Mouse (Mus musculus) heart, embryonic 12.5 days (tissue): Measurements from ENCODE around the gene Mcoln2. TPM values are rescaled to one million over a fixed set of nuclear protein-coding genes. Genes with fewer than 3 reads are reported as not detected.
"Not testable (repeated sequence)": the region's sequence is repeated elsewhere in the genome, so short reads cannot be mapped to it uniquely, and the experiment has no call there.

Experiments
- ATAC-seq: fragments of 200-750 bp; cut with Nextera tagmentation; 2 replicates; pipeline ENCODE4 v1.8.0; 2017; ENCODE audit warnings: moderate TSS enrichment, moderate library complexity; ENCODE audit not compliant: insufficient number of reproducible peaks, low FRiP score
- H3K27ac ChIP-seq: fragments of 300-500 bp; sonication (generic); 2 replicates; pipeline ENCODE4 v1.5.1; 2016; ENCODE audit warnings: mild to moderate bottlenecking, moderate library complexity; ENCODE audit not compliant: poor library complexity, severe bottlenecking
- H3K27me3 ChIP-seq: fragments of 300-500 bp; sonication (generic); replicated peaks from 2 replicates; pipeline ENCODE4 v1.6.1; 2016; ENCODE audit warnings: mild to moderate bottlenecking, moderate library complexity
- H3K36me3 ChIP-seq: fragments of 300-500 bp; sonication (generic); 2 replicates; pipeline ENCODE4 v1.6.1; 2016; ENCODE audit warnings: mild to moderate bottlenecking, moderate library complexity
- H3K4me1 ChIP-seq: fragments of 300-500 bp; sonication (generic); replicated peaks from 2 replicates; pipeline ENCODE4 v1.6.1; 2016; ENCODE audit warnings: mild to moderate bottlenecking
- H3K4me2 ChIP-seq: fragments of 300-500 bp; sonication (generic); 2 replicates; pipeline ENCODE4 v1.6.1; 2016; ENCODE audit warnings: mild to moderate bottlenecking, moderate library complexity
- H3K4me3 ChIP-seq: fragments of 300-500 bp; sonication (generic); 2 replicates; pipeline ENCODE4 v1.5.1; 2016; ENCODE audit warnings: mild to moderate bottlenecking
- H3K9ac ChIP-seq: fragments of 300-500 bp; sonication (generic); 2 replicates; pipeline ENCODE4 v1.6.1; 2016; ENCODE audit warnings: mild to moderate bottlenecking, moderate library complexity
- H3K9me3 ChIP-seq: fragments of 300-500 bp; sonication (generic); replicated peaks from 2 replicates; pipeline ENCODE4 v1.6.1; 2016; ENCODE audit warnings: mild to moderate bottlenecking, moderate library complexity
- WGBS: fragments of 180-500 bp; shearing (Covaris S2); methylation state at CpG from one replicate; pipeline ENCODE4 v1.1.7; 2016; 5-methylcytosine and 5-hydroxymethylcytosine counted together
- polyA plus RNA-seq: library from polyadenylated mRNA; unstranded; fragments of >200 nt; fragmentation: Nextera tagmentation; extraction: Ambion mirVana; gene quantifications from 2 replicates; pipeline ENCODE4 v1.2.1, GENCODE M21; 2016

Mcoln2 gene
- polyA plus RNA-seq, 1 experiment from 2014 or later = 0.57 TPM

DNA sequence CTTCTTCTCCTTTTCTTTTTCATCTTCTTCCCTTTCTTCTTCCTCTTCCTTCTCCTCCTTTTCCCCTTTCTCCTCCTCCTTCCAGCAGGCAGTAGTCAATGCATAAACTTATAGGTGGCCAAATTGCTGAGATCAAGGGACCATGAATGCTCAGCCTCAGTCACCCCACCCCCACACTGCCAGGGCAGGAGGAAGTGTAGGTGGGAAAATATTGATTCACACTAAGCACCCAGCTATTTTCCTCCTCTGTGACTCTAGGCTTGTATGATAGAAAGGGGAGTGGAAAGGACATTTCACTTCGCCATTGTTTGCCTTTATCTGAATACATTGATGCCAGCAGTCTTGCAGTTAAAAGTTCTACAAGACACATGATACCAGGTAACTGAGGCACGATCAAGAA lies 57.8 kb downstream of the Mcoln2 start:
- ATAC-seq = no peak
- H3K27me3 ChIP-seq = no peaks in the 10 kb centered on the region
- H3K9ac ChIP-seq = no peak overlapping the region
- peaks cover 42% of the 10 kb centered on the region for H3K4me1 ChIP-seq
- no peak overlapping the region for H3K4me2 ChIP-seq
- H3K36me3 ChIP-seq = no peaks in the 10 kb centered on the region
- 62% methylated on average over 2 of the region's 2 CpGs for WGBS
- no peaks in the 10 kb centered on the region for H3K9me3 ChIP-seq
- no peak overlapping the region for H3K4me3 ChIP-seq
- H3K27ac ChIP-seq = no peak overlapping the region

DNA sequence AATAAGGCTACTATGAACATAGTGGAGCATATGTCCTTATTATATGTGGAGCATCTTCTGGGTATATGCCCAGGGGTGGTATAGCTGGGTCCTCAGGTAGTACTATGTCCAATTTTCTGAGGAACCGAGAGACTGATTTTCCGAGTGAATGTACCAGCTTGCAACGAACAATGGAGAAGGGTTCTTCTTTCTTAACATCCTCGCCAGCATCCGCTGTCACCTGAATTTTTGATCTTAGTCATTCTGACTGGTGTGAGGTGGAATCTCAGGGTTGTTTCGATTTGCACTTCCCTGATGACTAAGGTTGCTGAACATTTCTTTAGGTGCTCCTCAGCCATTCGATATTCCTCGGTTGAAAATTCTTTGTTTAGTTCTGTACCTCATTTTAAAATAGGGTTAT lies 60.1 kb downstream of the Mcoln2 start:
- ATAC-seq, H3K27me3 ChIP-seq, H3K9ac ChIP-seq, H3K4me2 ChIP-seq, H3K9me3 ChIP-seq, H3K4me3 ChIP-seq, H3K36me3 ChIP-seq, H3K27ac ChIP-seq: not testable (repeated sequence)
- H3K4me1 ChIP-seq = peaks cover 26% of the 10 kb centered on the region
- 87% methylated on average over 8 of the region's 8 CpGs for WGBS

DNA sequence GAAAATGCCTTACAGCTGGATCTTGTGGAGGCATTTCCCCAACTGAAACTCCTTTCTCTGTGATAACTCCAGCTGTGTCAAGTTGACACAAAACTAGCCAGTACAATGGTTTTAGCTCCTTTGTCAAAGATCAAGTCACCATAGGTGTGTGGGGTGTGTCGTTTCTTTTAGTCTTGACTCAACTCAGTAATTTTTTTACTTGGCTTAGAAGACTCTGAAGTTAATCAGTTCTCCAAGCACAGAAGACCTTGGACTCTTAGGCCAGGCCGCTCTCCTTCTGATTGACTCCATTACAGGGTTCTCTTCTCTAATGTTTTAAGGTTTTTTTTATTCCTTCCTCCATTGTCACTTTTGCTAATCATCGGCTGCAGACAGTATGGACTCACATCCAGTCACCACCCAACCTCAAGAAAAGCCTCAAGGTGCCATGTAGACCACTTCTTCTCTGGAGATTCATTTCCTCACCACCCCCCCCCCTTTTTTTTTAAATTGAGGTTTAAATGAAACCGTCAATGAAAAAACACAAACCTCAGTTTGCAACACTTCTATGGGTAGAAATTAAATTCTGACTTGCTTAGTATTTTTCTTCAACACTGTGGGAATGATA lies 61.6 kb downstream of the Mcoln2 start:
- no peak overlapping the region for H3K4me2 ChIP-seq
- no peak overlapping the region for H3K27ac ChIP-seq
- no peaks in the 10 kb centered on the region for H3K9me3 ChIP-seq
- no peak for ATAC-seq
- no peak overlapping the region for H3K4me3 ChIP-seq
- peaks cover 21% of the 10 kb centered on the region for H3K4me1 ChIP-seq
- 91% methylated on average over 4 of the region's 4 CpGs for WGBS
- no peaks in the 10 kb centered on the region for H3K27me3 ChIP-seq
- H3K9ac ChIP-seq = no peak overlapping the region
- H3K36me3 ChIP-seq = no peaks in the 10 kb centered on the region

DNA sequence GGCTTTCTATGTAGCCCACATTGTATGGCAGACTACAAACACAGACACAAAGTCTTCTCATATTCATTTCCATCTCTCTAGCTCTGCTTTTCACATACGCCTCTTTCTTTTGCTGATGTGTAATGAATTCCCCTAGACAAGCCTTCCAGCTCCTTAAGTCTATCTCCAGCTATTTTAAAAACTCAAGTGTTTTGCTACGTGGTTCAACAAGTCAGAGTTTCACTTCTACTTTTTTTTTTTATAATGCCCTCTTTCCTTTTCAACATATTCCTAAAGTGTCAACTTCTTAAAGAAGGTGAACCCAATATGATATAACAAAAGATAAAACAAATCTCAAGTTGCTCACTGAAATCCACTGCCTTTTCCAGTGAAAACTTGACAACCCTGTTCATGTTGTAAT lies 62.3 kb downstream of the Mcoln2 start:
- peaks cover 21% of the 10 kb centered on the region for H3K4me1 ChIP-seq
- no peaks in the 10 kb centered on the region for H3K9me3 ChIP-seq
- H3K4me3 ChIP-seq = no peak overlapping the region
- no peak overlapping the region for H3K9ac ChIP-seq
- H3K27ac ChIP-seq = no peak overlapping the region
- no peak for ATAC-seq
- no peak overlapping the region for H3K4me2 ChIP-seq
- 56% methylated on average over 2 of the region's 2 CpGs for WGBS
- H3K36me3 ChIP-seq = no peaks in the 10 kb centered on the region
- H3K27me3 ChIP-seq = no peaks in the 10 kb centered on the region

DNA sequence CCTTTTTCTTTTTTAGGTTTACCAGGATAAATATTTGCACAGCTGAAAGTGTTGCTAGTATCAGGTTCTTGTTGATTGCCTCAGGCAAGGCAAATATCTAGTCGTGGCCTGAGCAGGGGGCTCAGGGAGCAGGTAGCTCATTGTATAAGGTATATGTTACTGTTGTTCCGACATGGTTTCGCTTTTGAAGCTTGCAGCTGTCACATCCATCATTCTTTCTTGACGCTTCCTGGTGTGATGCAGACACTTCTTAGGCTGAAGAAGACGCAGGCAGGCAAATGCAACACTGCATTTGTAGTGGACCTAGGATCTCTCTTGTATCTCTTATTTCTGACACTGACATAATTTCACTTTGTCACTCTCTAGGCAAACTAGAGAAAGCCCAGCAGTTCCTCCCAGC lies 63.7 kb downstream of the Mcoln2 start:
- Histone ChIP-seq H3K9me3 (no peaks in the 10 kb centered on the region), H3K27ac (no peak overlapping the region), H3K4me3 (no peak overlapping the region), H3K36me3 (no peaks in the 10 kb centered on the region), H3K27me3 (no peaks in the 10 kb centered on the region), H3K9ac (no peak overlapping the region), H3K4me1 (peaks cover 14% of the 10 kb centered on the region), H3K4me2 (no peak overlapping the region)
- no peak for ATAC-seq
- WGBS = 55% methylated on average over 5 of the region's 5 CpGs

DNA sequence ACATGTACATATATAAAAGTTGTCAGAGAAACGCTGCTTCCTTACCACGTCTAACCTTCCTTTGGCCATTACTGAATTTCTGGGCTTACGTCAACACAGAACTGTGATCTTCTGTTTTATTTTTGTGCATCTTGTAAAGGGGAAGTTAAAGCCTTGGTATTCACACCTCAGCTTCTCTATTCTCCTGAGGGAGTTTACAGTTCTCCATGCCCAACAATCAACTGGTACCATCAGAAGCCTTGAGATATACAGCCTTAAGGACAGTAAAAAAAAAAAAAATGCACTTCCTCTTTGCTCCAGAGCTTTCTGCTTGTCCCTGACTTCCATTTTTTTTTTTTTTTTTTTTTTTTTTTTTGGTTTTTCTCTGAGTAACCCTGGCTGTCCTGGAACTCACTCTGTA lies 66.9 kb downstream of the Mcoln2 start:
- Histone ChIP-seq H3K27ac (no peak overlapping the region), H3K27me3 (no peaks in the 10 kb centered on the region), H3K9ac (no peak overlapping the region), H3K4me1 (peaks cover 14% of the 10 kb centered on the region), H3K4me3 (no peak overlapping the region), H3K9me3 (no peaks in the 10 kb centered on the region), H3K4me2 (no peak overlapping the region), H3K36me3 (no peaks in the 10 kb centered on the region)
- no peak for ATAC-seq
- 85% methylated on average over 3 of the region's 3 CpGs for WGBS

DNA sequence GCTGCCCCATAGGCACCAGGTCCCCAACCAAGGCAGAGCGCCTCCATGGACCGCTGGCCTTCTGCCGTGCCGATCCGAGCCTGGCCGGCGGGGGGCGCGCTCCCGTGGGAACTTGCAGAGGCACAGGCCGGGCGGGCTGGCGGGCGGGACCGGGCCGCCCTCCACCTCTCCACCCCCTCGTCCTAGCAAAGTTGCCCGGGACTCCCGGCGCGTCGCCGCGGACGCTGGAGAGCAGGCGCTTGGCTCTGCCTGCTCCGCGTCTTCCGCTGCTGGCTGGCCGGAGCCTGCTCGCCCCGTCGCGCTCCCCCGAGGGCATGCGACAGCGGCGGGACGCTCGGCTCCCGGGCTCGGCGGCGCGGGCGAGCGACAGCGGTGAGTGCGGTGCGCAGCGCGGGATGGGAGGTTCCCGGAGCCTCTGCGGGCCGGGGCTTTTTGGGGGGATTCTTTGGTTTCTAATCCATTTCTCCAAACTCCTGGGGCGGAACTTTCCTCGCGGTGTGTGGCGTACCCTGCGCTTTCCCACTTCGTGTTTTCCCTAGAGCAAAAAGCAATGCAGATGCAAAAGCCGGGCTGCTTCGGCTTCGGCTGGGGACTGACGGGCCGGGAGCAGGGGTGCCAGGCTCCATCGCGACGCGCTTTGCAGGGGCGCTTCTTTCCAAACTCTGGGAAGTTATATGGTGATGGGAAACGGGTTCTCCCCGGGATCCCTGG lies 71.3 kb downstream of the Mcoln2 start, which contains the start of gene Lpar3:
TSS of gene Lpar3 (plus strand) at position 188 of the 711 bp plus-strand sequence.
- ATAC-seq = peak; percentile 86
- no peaks in the 10 kb centered on the region for H3K9me3 ChIP-seq
- H3K27ac ChIP-seq = peak within 1 kb of the TSS; percentile 78
- WGBS = under 1% methylated on average over 73 of the region's 73 CpGs
- H3K4me2 ChIP-seq = peak within 1 kb of the TSS; percentile 74
- H3K36me3 ChIP-seq = no peaks in the 10 kb centered on the region
- H3K4me1 ChIP-seq = peaks cover 27% of the 10 kb centered on the region
- peak within 1 kb of the TSS; percentile 75 for H3K4me3 ChIP-seq
- peak within 1 kb of the TSS; percentile 92 for H3K9ac ChIP-seq
- no peaks in the 10 kb centered on the region for H3K27me3 ChIP-seq

DNA sequence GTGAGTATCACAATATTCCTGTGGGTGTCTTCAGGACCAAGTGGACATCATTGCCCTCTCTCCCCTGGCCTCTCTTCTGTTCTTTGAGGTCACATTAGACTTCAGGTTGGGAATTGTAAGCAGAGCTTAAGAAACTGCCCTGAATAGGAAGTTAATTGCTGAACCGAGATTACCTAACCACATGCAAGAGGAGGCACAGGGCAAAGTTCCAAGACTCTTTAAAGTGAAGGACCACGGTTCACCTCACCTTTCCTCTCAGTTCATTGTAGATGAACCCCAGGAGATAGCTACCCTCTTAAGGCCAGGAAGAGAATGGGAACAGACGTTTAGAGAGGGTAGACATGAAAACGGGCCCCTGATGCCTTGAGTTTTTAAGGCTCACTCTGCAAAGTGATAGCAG lies 74.6 kb downstream of the Mcoln2 start:
- no peak for ATAC-seq
- H3K4me3 ChIP-seq = no peak overlapping the region
- 60% methylated on average over 4 of the region's 4 CpGs for WGBS
- H3K9me3 ChIP-seq = no peaks in the 10 kb centered on the region
- no peak overlapping the region for H3K4me2 ChIP-seq
- H3K4me1 ChIP-seq = peaks cover 43% of the 10 kb centered on the region
- no peaks in the 10 kb centered on the region for H3K27me3 ChIP-seq
- H3K9ac ChIP-seq = no peak overlapping the region
- no peak overlapping the region for H3K27ac ChIP-seq
- H3K36me3 ChIP-seq = peaks cover 3% of the 10 kb centered on the region; the same call in 1 of the 2 replicates

DNA sequence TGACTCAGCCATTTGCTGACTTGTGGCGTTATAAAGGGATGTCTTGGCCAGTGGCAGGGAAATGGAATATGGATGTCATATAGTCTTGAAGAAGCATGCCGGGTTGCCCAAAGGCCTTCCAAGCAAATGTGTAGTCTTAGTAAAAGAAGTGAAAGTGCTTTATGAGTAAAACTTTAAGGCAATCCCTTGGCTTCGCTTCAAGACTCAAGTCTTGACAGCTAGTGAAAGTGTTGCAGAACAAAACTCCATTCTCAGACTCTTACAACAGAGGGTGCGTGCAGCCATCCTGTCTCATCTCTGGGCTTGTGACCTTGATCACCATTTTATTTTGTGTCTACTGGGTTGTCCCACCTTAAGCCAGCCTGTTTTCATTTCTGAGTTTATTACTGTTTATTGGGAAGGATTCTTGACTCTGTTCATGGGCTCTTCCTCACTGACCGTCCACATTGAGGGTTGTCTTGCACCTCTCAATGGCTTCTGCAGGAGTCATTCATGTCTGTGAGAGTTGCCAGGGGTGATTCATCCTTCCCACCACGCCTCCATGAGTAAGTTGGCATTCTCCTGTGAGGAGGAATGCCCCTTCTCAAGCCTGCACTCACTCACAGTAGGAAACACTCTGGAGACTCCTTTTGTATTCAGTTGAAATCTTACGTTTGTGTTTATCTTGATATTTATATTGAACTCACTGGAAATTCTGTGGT lies 75.6 kb downstream of the Mcoln2 start:
- H3K36me3 ChIP-seq = peaks cover 3% of the 10 kb centered on the region; the same call in 1 of the 2 replicates
- peak overlapping the region; percentile 1; the same call in 1 of the 2 replicates for H3K27ac ChIP-seq
- 0 out of 2 replicates have a peak overlapping the region, but pooled peaks have one; percentile 9 for H3K4me2 ChIP-seq
- no peak overlapping the region for H3K9ac ChIP-seq
- H3K9me3 ChIP-seq = no peaks in the 10 kb centered on the region
- H3K4me1 ChIP-seq = peaks cover 52% of the 10 kb centered on the region
- WGBS = 73% methylated on average over 7 of the region's 7 CpGs
- ATAC-seq = no peak
- no peak overlapping the region for H3K4me3 ChIP-seq
- H3K27me3 ChIP-seq = no peaks in the 10 kb centered on the region

DNA sequence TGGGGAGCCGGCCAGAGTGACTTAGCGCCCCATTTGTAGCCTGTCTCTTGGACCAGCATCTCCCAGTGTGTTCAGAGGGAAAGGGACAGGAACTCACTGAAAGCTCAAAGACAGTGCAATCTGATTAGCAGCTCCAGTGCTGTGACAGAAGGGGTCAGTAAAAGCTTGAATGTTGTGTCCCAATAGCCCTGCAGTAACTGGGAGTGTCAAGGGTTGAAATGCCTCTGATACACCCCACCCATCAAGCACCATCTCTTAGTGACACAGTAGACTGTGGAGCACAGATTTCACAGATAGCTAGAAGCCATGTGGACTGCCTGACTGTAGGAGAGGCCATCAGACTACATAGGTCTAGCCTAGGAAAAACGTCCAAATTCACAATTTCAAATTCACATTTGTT lies 77.8 kb downstream of the Mcoln2 start:
- Histone ChIP-seq H3K9ac (no peak overlapping the region), H3K27me3 (no peaks in the 10 kb centered on the region), H3K4me2 (no peak overlapping the region), H3K4me3 (no peak overlapping the region), H3K4me1 (peaks cover 74% of the 10 kb centered on the region), H3K27ac (no peak overlapping the region), H3K36me3 (peaks cover 8% of the 10 kb centered on the region; the same call in 1 of the 2 replicates), H3K9me3 (no peaks in the 10 kb centered on the region)
- no peak for ATAC-seq
- 32% methylated on average over 3 of the region's 3 CpGs for WGBS

DNA sequence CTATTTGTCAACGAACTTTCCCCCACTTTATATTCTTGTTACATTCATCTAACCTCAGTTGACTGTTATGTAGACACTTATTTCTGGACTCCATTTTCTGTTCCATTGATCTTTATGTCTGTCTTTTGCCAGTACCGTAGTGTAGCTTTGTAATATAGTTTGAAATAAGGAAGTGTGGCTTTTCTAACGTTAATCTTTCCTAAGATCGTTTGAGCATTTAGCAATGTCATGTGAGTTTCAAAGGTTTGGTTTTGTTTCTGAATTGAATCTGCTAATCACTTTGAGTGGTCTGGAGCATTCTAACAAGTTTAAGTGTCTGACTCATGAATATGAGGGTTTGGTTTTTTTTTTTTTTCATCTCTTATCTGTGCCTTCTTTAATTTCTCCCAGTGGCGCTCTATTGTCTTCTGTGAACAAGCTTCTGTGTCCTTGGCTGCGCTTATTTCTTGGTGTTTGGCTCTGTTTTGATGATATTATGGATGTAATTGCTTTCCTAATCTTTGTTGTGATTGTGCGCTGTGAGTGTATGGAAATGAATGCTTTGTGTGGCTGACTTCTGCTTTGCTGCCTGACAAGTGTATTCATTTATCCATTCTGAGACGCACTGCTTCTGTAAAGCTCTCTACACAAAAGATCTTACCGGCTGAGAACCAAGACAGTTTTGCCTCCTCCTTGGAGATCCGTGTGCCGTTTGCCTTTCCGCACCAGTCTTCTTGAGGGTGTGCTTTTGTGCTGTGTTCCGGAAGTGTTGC lies 79.1 kb downstream of the Mcoln2 start:
- Histone ChIP-seq H3K9ac (no peak overlapping the region), H3K4me3 (no peak overlapping the region), H3K27ac (no peak overlapping the region), H3K36me3 (peaks cover 8% of the 10 kb centered on the region; the same call in 1 of the 2 replicates), H3K4me2 (no peak overlapping the region), H3K4me1 (peaks cover 75% of the 10 kb centered on the region), H3K27me3 (no peaks in the 10 kb centered on the region), H3K9me3 (no peaks in the 10 kb centered on the region)
- no peak for ATAC-seq
- WGBS = 83% methylated on average over 13 of the region's 13 CpGs
